Mouse (Mus musculus): ENCODE data around the gene Ppfibp1.

The Ppfibp1 gene

GRCm38 (mm10) chr6:146913489-146914198, 25.4 kb downstream of the Ppfibp1 start:
- DNase-seq (ENCODE audit: low spot score in 2 of 2) = no peak

- no peak for DNase-seq (ENCODE audit: low spot score in 2 of 2)
These were observed 27.5 kb downstream of the Ppfibp1 start for GRCm38 (mm10) chr6:146915808-146916207.

- no peak for DNase-seq (ENCODE audit: low spot score in 2 of 2)
These were observed 29.1 kb downstream of the Ppfibp1 start for GRCm38 (mm10) chr6:146917396-146917795.

DNA sequence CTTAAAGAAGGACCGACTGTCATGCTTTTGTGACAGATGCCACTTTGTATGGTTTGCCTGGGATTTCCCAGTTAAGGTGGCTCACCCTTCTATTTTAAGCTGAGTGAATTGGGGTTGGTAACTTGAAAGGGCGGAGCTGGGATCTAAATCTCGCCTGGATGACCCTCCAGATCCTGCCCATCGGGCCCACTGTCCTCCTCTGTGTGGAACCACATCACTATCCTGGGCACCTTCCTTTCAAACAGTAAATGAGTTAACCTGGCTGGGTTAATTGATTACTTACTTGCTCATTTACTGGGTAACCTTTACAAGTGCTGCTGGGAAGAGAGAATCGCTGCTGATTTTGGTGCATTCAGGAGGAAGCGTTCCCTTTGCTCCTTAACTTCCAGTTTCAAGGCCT, 30.1 kb downstream of the Ppfibp1 start:
- DNase-seq (ENCODE audit: low spot score in 2 of 2) = no peak

DNA sequence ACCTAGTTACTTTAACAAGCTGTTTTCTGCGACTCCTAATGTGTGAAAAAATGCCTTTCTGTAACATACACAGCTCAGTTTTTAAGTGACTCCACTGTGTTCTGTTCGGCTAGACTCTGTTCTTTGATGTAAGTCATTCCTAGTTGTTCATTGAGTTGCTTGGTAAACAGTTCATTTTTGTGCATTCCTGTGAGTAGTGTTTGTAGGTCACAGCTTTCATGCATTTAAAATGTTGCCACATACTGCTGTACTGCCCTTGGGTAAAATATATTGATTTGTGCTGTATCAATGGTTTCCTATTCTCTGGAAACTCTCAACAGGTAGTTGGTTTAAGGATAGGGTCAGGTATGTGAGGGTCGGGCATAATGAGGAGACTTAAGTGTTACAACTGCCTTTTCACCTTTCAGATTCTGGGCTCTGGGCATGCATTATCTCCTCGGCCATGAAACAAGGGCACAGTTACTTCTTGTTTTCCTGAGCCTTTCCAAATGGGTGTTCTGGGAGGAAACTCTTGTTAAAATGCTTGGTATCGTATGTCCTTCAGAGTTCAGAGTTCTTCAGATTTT, 38.2 kb downstream of the Ppfibp1 start:
- no peak for DNase-seq (ENCODE audit: low spot score in 2 of 2)

GRCm38 (mm10) chr6:146928108-146928507, 39.8 kb downstream of the Ppfibp1 start:
- DNase-seq (ENCODE audit: low spot score in 2 of 2) = no peak

DNA sequence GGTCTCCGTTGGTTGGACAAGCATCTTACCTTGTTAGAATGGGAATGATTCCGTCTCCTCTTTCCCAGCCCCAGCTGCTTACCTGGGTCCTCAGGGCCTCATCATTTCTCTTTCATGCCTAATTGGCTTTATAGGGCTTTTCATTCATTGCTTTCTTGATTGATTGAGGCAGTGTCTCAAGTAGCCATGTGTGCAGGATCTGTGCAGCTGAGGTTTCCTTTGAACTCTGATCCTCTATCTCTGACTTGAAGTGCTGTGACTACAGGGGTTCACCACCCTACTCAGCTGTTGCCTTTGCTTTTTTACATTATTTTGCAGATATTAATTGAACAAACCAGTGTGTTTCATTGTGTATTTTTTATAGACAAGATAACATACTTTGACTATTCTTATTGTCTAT, 40.7 kb downstream of the Ppfibp1 start:
- no peak for DNase-seq (ENCODE audit: low spot score in 2 of 2)

GRCm38 (mm10) chr6:146933123-146933522, 44.8 kb downstream of the Ppfibp1 start:
- no peak for DNase-seq (ENCODE audit: low spot score in 2 of 2)

DNA sequence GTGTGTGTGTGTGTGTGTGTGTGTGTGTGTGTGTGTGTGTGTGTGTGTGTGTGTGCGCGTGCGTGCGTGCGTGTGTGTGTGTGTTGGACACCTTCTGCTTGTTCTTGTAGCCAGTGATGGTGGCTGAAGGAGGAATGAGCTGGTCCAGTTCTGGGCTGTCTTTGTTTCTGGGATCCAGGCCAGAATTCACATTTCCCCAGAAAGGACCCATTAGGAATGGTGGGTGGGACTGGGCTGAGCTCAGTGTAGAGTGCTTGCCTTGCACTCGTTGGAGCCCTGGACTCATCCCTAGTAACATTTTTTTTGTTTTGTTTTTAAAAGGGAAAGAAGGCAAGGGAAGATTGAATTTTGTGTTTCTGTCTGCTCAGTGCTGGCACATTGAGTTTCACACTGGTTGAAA, 47.7 kb downstream of the Ppfibp1 start:
- no peak for DNase-seq (ENCODE audit: low spot score in 2 of 2)

DNA sequence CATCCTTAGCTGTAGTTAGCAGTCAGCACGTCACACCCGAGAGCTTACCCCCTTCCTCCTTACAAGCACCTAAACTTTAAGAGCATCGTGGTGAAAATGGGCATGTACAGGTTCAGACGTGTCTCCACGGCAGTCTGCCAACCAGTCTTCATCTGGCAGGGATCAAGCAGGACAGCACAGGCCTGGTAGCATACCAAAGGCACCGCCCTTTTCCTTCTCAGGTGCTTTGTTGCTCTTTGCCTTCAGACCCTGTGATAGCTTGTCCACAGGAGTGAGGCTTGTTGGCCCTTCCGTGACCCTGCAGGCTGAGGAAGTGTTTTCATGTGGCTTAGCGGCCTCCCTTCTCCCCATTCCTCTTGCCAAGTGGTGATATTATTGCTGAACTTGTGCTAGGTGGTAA, 50.7 kb downstream of the Ppfibp1 start:
- DNase-seq (ENCODE audit: low spot score in 2 of 2) = no peak

DNA sequence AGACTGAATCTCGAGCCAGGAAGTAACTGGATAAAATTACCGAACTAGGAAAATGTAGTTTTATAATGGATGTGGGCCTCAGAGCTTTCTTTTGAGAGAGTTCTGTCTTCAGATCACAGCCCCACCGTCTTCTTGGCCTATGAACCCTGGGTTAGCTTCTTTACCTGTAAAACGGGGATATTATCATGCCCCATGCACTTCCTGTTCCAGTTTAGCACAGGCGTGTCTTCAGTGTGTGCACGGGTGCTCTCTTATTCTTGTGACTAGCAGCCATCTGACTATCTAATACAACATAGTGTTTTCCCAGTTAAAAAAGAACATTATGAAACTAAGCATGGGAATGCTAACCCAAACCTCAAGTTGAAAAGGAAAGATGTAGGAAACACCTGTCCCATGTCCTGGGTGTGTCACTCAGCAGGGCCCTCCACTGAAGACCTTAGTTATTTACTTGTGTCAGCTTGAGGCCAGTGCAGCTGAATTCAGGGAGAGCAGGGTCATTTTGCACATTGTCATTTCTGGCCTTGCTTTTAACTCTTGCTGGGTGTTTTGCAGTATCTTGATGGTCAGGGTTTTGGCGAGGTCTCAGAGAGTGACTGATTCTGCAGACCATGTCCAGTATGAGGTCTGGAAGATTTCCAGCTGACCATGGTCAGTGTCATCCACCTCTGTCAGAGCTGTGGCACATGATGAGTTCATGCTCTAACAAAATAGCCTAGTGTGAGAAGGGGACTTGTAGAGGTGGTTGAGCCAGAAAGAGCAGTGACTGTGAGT, 53.4 kb downstream of the Ppfibp1 start:
- no peak for DNase-seq (ENCODE audit: low spot score in 2 of 2)

DNA sequence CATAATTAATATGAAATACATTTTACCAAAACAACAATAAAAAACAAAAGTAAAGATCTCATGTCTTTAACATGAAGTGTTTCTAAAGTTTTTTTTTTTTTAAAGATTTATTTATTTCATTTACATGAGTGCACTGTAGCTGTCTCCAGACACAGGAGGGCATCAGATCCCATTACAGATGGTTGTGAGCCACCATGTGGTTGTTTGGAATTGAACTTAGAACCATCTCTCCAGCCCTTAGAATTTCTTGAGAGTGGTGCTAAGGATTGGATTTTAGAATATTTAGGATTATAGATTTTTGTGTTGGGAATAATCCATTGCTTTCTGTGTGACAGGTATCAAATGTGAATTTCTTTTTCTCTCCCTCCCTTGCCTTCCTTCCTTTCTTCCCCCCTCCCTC, 55.7 kb downstream of the Ppfibp1 start:
- no peak for DNase-seq (ENCODE audit: low spot score in 2 of 2)

DNA sequence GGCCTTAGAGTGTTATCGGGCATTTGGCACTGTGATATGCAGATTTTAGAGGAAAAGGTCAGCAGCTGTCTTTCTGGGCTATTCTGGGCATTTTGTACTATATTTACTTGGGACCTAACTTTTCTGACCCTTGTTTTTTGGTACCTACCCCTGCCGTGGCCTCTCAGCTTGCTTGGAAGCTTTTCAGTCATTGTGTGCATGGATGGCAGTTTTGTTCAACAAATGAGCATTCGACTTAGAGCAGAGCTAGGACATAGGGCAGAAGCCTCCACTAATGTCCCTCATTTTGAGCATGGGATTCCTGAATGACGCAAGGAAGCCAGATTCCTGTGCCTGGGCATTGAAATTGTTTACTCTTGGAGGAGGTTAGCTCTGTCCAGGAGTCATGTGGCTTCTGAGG, 56.5 kb downstream of the Ppfibp1 start:
- DNase-seq (ENCODE audit: low spot score in 2 of 2) = no peak

GRCm38 (mm10) chr6:146946327-146947029, 58.2 kb downstream of the Ppfibp1 start:
- no peak for DNase-seq (ENCODE audit: low spot score in 2 of 2)

GRCm38 (mm10) chr6:146947186-146947585, 58.9 kb downstream of the Ppfibp1 start:
- no peak for DNase-seq (ENCODE audit: low spot score in 2 of 2)

DNA sequence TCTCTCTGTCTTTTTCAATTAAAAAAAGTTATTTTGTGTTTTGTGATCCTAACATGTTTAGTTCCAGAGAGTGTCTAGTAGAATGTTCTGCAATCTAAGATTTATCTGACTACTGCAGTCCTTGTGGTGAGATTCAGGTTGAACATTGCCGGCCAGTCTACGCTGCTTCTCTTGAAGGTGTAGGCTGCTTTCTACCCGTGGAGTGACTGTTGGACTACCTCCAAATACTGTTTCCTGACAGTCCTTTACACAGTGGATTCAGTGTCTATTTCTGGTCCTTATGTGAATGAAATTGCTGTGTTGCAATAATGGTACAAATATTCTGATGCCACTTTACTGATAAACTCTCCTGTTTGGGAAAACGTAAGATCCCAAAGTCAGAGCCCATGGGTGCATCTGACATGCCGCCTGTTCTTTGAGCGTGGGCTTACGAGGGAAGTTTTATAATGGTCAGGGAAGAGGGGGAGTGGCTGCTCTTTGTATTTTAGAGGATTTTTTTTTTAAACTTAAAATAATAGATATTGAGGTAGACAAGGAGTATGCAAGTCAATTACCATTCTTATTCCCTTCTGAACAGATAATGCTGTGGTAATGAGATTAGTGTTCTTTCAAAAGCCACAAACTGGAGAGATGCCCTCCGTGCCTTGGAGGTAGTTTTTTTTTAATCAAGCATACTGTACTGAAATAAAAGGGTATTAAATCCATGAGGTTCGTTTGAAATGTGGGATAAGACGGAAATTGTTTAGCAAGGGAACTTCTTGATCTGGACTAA, 61.6 kb downstream of the Ppfibp1 start:
- DNase-seq (ENCODE audit: low spot score in 2 of 2) = no peak

- no peak for DNase-seq (ENCODE audit: low spot score in 2 of 2)
These were observed 62.2 kb downstream of the Ppfibp1 start for GRCm38 (mm10) chr6:146950454-146950832.

- no peak for DNase-seq (ENCODE audit: low spot score in 2 of 2)
These were observed 66.0 kb downstream of the Ppfibp1 start, which contains the start of gene 1700034J05Rik for GRCm38 (mm10) chr6:146954258-146954657. Gene 1700034J05Rik (minus strand): TSS chr6:146954422.

GRCm38 (mm10) chr6:146955475-146955874, 67.2 kb downstream of the Ppfibp1 start:
- DNase-seq (ENCODE audit: low spot score in 2 of 2) = no peak

- DNase-seq (ENCODE audit: low spot score in 2 of 2) = peak; percentile 30 to 45
These were observed 67.6 kb downstream of the Ppfibp1 start for GRCm38 (mm10) chr6:146955896-146956295.

GRCm38 (mm10) chr6:146956961-146957360, 68.7 kb downstream of the Ppfibp1 start:
- DNase-seq (ENCODE audit: low spot score in 2 of 2) = no peak

DNA sequence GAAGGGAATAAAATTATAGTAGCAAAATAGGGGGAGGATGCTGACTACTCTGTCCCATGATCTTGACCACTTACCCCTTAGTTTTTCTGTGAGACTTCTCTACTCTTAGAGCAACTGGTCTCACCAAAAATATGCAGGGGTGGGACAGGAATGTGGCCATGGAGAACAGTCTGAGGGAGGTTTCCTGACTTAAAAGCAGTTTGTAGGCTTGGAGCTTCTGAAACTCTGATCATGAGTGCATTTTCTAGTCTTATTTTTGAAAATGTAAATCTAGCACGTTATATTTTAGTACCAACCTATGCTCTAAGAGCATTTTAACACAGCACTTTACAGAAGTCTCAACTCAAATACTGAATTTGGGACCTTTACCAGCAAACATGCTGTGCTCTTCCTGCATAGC, 70.4 kb downstream of the Ppfibp1 start:
- DNase-seq (ENCODE audit: low spot score in 2 of 2) = no peak

Data from frontal cortex, postnatal 14 days (tissue).